Mouse (Mus musculus): ENCODE results near the gene Slc9b1. TPM values are rescaled to one million over a fixed set of nuclear protein-coding genes. Genes with fewer than 3 reads are reported as not detected.

Gene Slc9b1
- total RNA-seq, 4 experiments from 2014 or later = 0.35 to 0.74 (median 0.62) TPM; not detected in 1

- no peak for DNase-seq (ENCODE audit: low spot score in 2 of 2)
Measured at GRCm38 (mm10) chr3:135379868-135380267, 32.0 kb downstream of the Slc9b1 start.

GRCm38 (mm10) chr3:135393186-135393585 is 45.4 kb downstream of the Slc9b1 start:
- DNase-seq (ENCODE audit: low spot score in 2 of 2) = no peak

GRCm38 (mm10) chr3:135395085-135395484 is 47.3 kb downstream of the Slc9b1 start:
- DNase-seq (ENCODE audit: low spot score in 2 of 2) = no peak

GRCm38 (mm10) chr3:135396081-135396480 is 48.3 kb downstream of the Slc9b1 start:
- DNase-seq (ENCODE audit: low spot score in 2 of 2) = no peak

- no peak for DNase-seq (ENCODE audit: low spot score in 2 of 2)
Measured at GRCm38 (mm10) chr3:135397112-135397511, 49.3 kb downstream of the Slc9b1 start.

- DNase-seq (ENCODE audit: low spot score in 2 of 2) = peak; percentile 71 to 74
Measured at GRCm38 (mm10) chr3:135402201-135402658, 54.4 kb downstream of the Slc9b1 start.

- DNase-seq (ENCODE audit: low spot score in 2 of 2) = no peak
Measured at GRCm38 (mm10) chr3:135403211-135403610, 55.4 kb downstream of the Slc9b1 start.

- DNase-seq (ENCODE audit: low spot score in 2 of 2) = no peak
Measured at GRCm38 (mm10) chr3:135403856-135404255, 56.0 kb downstream of the Slc9b1 start.

- DNase-seq (ENCODE audit: low spot score in 2 of 2) = no peak
Measured at GRCm38 (mm10) chr3:135404599-135404998, 56.8 kb downstream of the Slc9b1 start.

GRCm38 (mm10) chr3:135407351-135407750 is 59.5 kb downstream of the Slc9b1 start:
- no peak for DNase-seq (ENCODE audit: low spot score in 2 of 2)

- no peak for DNase-seq (ENCODE audit: low spot score in 2 of 2)
Measured at GRCm38 (mm10) chr3:135409219-135409618, 61.4 kb downstream of the Slc9b1 start.

GRCm38 (mm10) chr3:135411056-135411455 is 63.2 kb downstream of the Slc9b1 start:
- no peak for DNase-seq (ENCODE audit: low spot score in 2 of 2)

GRCm38 (mm10) chr3:135411824-135412223 is 64.0 kb downstream of the Slc9b1 start:
- no peak for DNase-seq (ENCODE audit: low spot score in 2 of 2)

- no peak for DNase-seq (ENCODE audit: low spot score in 2 of 2)
Measured at GRCm38 (mm10) chr3:135417245-135417644, 69.4 kb downstream of the Slc9b1 start.

GRCm38 (mm10) chr3:135417799-135418198 is 70.0 kb downstream of the Slc9b1 start:
- DNase-seq (ENCODE audit: low spot score in 2 of 2) = no peak

GRCm38 (mm10) chr3:135420542-135421309 is 72.9 kb downstream of the Slc9b1 start:
- DNase-seq (ENCODE audit: low spot score in 2 of 2) = no peak

- DNase-seq (ENCODE audit: low spot score in 2 of 2) = no peak
Measured at GRCm38 (mm10) chr3:135421310-135421594, 73.4 kb downstream of the Slc9b1 start.

- no peak for DNase-seq (ENCODE audit: low spot score in 2 of 2)
Measured at GRCm38 (mm10) chr3:135422232-135422855, 74.5 kb downstream of the Slc9b1 start.

- peak; percentile 79 to 82 for DNase-seq (ENCODE audit: low spot score in 2 of 2)
Measured at GRCm38 (mm10) chr3:135422856-135423607, 75.2 kb downstream of the Slc9b1 start.

GRCm38 (mm10) chr3:135423608-135424212 is 75.9 kb downstream of the Slc9b1 start, which contains the start of gene Cisd2:
Gene Cisd2 (minus strand): TSS chr3:135423925.
- no peak for DNase-seq (ENCODE audit: low spot score in 2 of 2)

GRCm38 (mm10) chr3:135436901-135437616 is 89.2 kb downstream of the Slc9b1 start:
- DNase-seq (ENCODE audit: low spot score in 2 of 2) = no peak
